Mouse (Mus musculus): ENCODE data around the gene Slc9a8. TPM values are rescaled to one million over a fixed set of nuclear protein-coding genes. Genes with fewer than 3 reads are reported as not detected.
A peak's percentile ranks its signal among the peaks of the same experiment; 100 is the strongest.

The Slc9a8 gene
- polyA plus RNA-seq, 1 experiment from 2014 or later = 9.8 TPM

DNA sequence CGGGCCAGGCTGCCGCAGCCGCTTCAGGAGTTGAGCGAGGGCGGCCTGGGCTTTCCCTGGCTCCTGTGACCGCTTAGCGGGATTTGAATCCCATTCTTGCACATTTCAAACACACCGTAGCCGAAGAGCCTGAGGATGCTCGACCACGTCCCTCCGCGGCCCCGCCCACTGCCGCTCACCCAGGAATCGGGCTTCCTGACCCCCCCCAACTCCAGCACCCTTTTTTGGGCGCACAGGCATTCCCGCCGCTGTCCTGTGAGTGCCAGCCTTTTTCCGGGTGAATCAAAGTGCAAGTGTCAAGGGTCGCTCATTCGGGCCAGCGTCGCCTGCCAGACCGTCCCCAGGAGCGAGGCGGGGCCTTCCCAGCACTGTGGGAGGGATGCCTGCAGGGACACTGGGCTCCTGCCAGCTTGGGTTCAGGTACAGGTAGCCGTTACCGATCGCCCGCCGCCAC, 82.4 kb downstream of the Slc9a8 start:
- H3K4me2 ChIP-seq (replicated peaks; ENCODE audit: low read depth, low read length) = peak overlapping the region; percentile 83
- H3K9me3 ChIP-seq (ENCODE audit: low read length) = no peaks in the 10 kb centered on the region
- WGBS = 2% methylated on average over 28 of the region's 32 CpGs
- H3K36me3 ChIP-seq (ENCODE audit: insufficient read depth, low read length) = no peaks in the 10 kb centered on the region
- no peaks in the 10 kb centered on the region for H3K27me3 ChIP-seq (replicated peaks; ENCODE audit: insufficient read depth, low read length)
- peak overlapping the region; percentile 95 for H3K27ac ChIP-seq (ENCODE audit: low read length)
- peaks cover 13% of the 10 kb centered on the region; the same call in 1 of the 2 replicates for H3K4me1 ChIP-seq (ENCODE audit: insufficient read depth, low read depth, low read length)
- DNase-seq (ENCODE audit: low spot score) (peak; percentile 63), ATAC-seq (peak; percentile 11)
- no peak for TF ChIP-seq CTCF (IDR thresholded peaks at IDR 0.05)
- TF ChIP-seq EP300 (IDR thresholded peaks at IDR 0.05) = no peak
- H3K4me3 ChIP-seq (ENCODE audit: low read depth, low read length) = peak overlapping the region; percentile 99
- H3K9ac ChIP-seq (replicated peaks; ENCODE audit: low read depth) = peak overlapping the region; percentile 91

DNA sequence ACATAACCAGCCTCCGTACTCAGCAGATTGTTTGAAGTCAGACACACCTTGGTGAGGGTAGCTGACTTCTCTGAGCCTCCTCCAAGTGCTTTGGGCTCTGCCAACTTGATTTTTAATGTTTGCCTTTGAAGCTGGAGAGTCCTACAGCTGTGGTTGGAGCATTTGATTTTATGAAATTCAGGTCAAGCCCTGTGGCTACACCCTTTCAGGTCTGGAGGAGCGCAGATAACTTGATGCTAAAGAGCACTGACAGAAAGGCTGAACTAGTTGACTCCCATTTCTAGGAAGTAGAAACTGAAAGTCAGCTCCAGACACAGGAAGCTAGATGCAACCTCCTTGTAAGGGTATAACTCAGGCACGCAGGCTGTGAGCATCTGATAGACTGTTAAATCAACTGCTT, 83.6 kb downstream of the Slc9a8 start:
- peak; percentile 84 for ATAC-seq
- no peaks in the 10 kb centered on the region for H3K9me3 ChIP-seq (ENCODE audit: low read length)
- H3K27me3 ChIP-seq (replicated peaks; ENCODE audit: insufficient read depth, low read length) = no peaks in the 10 kb centered on the region
- H3K27ac ChIP-seq (ENCODE audit: low read length) = peak overlapping the region; percentile 95
- peaks cover 14% of the 10 kb centered on the region; the same call in 1 of the 2 replicates for H3K4me1 ChIP-seq (ENCODE audit: insufficient read depth, low read depth, low read length)
- peak; percentile 92 for DNase-seq (ENCODE audit: low spot score)
- peak overlapping the region; percentile 3; the same call in 1 of the 2 replicates for H3K4me3 ChIP-seq (ENCODE audit: low read depth, low read length)
- no peak overlapping the region for H3K9ac ChIP-seq (replicated peaks; ENCODE audit: low read depth)
- peak overlapping the region; percentile 83 for H3K4me2 ChIP-seq (replicated peaks; ENCODE audit: low read depth, low read length)
- no peaks in the 10 kb centered on the region for H3K36me3 ChIP-seq (ENCODE audit: insufficient read depth, low read length)
- no peak for TF ChIP-seq CTCF (IDR thresholded peaks at IDR 0.05)
- peak; percentile 50; the same call in 1 of the 2 replicates for TF ChIP-seq EP300 (IDR thresholded peaks at IDR 0.05)
- 35% methylated on average over 3 of the region's 3 CpGs for WGBS

DNA sequence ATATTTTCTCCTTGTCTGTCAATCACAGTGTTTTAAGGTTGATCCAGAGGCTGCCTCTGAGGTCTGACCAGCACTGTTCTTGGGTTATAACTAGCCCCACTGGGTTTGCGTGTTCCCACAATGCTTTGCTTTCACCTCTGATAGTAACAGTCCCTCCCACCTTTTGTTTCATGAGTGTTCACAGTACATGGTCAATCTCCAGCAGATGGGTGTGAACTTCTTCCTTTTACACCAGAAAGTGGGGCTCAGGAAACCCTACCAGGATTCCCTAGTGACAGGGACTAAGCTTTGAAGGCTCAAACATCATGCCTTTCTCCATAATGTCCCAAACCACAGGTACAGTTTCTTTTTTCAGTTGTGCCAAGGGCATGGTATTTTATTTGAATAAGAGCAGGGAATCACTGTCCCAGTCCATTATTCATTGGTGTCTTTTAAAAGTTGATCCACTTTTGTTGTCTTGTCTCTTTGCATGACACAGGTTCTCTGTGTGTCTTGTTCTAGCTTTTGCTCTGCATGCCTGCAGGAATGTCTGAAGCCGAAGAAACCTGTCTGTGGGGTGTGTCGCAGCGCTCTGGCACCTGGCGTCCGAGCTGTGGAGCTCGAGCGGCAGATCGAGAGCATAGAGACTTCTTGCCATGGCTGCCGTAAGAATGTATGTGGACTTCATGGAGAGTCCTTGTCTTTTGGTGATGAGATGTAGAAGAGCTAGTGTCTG, 85.2 kb downstream of the Slc9a8 start:
- Histone ChIP-seq H3K27ac (ENCODE audit: low read length) (peak overlapping the region; percentile 68), H3K9ac (replicated peaks; ENCODE audit: low read depth) (no peak overlapping the region), H3K9me3 (ENCODE audit: low read length) (no peaks in the 10 kb centered on the region), H3K36me3 (ENCODE audit: insufficient read depth, low read length) (0 out of 2 replicates have a peak, but pooled peaks cover 3% of the 10 kb centered on the region), H3K27me3 (replicated peaks; ENCODE audit: insufficient read depth, low read length) (no peaks in the 10 kb centered on the region), H3K4me2 (replicated peaks; ENCODE audit: low read depth, low read length) (peak overlapping the region; percentile 38), H3K4me3 (ENCODE audit: low read depth, low read length) (no peak overlapping the region), H3K4me1 (ENCODE audit: insufficient read depth, low read depth, low read length) (peaks cover 19% of the 10 kb centered on the region; the same call in 1 of the 2 replicates)
- DNase-seq (ENCODE audit: low spot score) (no peak), ATAC-seq (no peak)
- TF ChIP-seq CTCF (IDR thresholded peaks at IDR 0.05) (no peak), EP300 (IDR thresholded peaks at IDR 0.05) (no peak)
- WGBS = 69% methylated on average over 10 of the region's 10 CpGs

DNA sequence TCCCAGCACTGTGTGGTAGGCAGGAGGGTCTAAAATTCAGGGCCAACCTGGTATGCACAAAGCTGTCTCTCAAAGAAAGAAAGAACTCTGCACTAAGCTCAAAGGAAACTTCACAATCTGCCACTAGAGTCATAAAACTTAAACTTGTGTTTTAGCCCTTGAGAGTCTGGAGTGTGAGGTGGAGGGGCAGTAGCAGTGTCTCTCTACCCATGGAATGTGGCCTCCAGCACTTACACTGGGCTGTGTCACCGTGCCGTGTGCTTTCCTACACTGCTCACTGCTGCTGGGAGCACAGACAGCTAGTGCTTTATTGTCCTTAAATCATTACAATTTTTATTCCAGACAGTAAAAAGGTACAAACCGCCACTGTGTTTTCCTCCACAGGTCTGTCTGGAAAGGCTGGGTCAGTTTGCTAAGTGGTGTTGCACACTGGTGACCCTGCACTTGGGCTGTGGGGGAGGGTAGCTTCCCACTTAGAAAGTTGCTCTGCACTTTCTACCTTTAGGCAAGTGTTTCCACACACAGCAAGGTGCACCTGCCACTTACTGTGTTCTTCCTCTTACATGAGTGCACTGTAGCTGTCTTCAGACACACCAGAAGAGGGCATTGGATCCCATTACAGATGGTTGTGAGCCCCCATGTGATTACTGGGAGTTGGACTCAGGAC, 86.3 kb downstream of the Slc9a8 start:
- Histone ChIP-seq H3K9me3 (ENCODE audit: low read length) (no peaks in the 10 kb centered on the region), H3K4me1 (ENCODE audit: insufficient read depth, low read depth, low read length) (peaks cover 19% of the 10 kb centered on the region; the same call in 1 of the 2 replicates), H3K27me3 (replicated peaks; ENCODE audit: insufficient read depth, low read length) (no peaks in the 10 kb centered on the region), H3K27ac (ENCODE audit: low read length) (peak overlapping the region; percentile 68), H3K4me3 (ENCODE audit: low read depth, low read length) (no peak overlapping the region), H3K36me3 (ENCODE audit: insufficient read depth, low read length) (0 out of 2 replicates have a peak, but pooled peaks cover 15% of the 10 kb centered on the region), H3K4me2 (replicated peaks; ENCODE audit: low read depth, low read length) (no peak overlapping the region; the same call in 1 of the 2 replicates), H3K9ac (replicated peaks; ENCODE audit: low read depth) (no peak overlapping the region)
- ATAC-seq (peak; percentile 52), DNase-seq (ENCODE audit: low spot score) (peak; percentile 76)
- WGBS = 71% methylated on average over 3 of the region's 3 CpGs
- peak; percentile 14 for TF ChIP-seq CTCF (IDR thresholded peaks at IDR 0.05)
- peak; percentile 45; the same call in 1 of the 2 replicates for TF ChIP-seq EP300 (IDR thresholded peaks at IDR 0.05)

DNA sequence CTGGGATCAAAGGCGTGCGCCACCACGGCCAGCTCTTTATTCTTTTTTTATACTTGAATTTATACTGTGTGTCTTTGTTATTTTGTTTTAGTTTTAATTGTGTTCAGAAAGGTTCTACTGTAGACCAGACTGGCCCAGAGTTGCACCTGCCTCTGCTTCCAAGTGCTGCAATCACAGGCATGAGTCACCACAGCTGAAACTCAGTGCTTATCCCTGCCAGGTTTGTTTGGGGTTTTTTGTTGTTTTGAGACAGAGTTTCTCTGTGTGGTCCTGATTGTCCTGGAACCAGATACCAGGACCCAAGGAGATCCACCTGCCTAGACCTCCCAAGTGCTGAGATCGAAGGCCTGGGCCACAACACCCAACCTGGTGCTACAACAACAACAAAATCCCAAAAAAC, 87.1 kb downstream of the Slc9a8 start:
- Histone ChIP-seq H3K4me2 (replicated peaks; ENCODE audit: low read depth, low read length) (no peak overlapping the region), H3K9ac (replicated peaks; ENCODE audit: low read depth) (no peak overlapping the region), H3K36me3 (ENCODE audit: insufficient read depth, low read length) (peaks cover 20% of the 10 kb centered on the region; the same call in 1 of the 2 replicates), H3K4me3 (ENCODE audit: low read depth, low read length) (no peak overlapping the region), H3K4me1 (ENCODE audit: insufficient read depth, low read depth, low read length) (peaks cover 19% of the 10 kb centered on the region; the same call in 1 of the 2 replicates), H3K27ac (ENCODE audit: low read length) (peak overlapping the region; percentile 17; the same call in 1 of the 2 replicates), H3K27me3 (replicated peaks; ENCODE audit: insufficient read depth, low read length) (no peaks in the 10 kb centered on the region), H3K9me3 (ENCODE audit: low read length) (no peaks in the 10 kb centered on the region)
- WGBS = 92% methylated on average over 4 of the region's 4 CpGs
- TF ChIP-seq CTCF (IDR thresholded peaks at IDR 0.05) = no peak
- TF ChIP-seq EP300 (IDR thresholded peaks at IDR 0.05) = no peak
- ATAC-seq (no peak), DNase-seq (ENCODE audit: low spot score) (no peak)

DNA sequence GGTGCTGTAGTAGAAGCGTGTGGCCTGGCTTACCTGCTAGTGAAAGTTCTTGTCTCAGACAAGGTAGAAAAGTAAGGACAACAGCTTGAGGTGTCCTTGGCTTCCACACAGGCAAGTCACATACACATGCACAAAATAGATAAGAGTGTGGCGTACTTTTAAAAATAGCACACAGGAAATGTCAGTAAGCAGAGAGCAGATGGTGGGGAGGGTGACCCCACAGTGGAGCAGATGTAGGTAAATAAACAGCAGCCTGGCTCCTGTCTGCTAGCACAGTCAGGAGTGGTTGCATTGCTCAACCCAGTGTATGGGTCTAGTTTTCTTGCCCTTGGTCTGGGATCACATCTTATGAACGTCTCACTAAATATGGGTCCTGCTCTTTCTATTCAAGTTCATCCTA, 89.0 kb downstream of the Slc9a8 start:
- no peaks in the 10 kb centered on the region for H3K9me3 ChIP-seq (ENCODE audit: low read length)
- 43% methylated on average over 3 of the region's 3 CpGs for WGBS
- ATAC-seq (no peak), DNase-seq (ENCODE audit: low spot score) (peak; percentile 40)
- no peak overlapping the region for H3K4me2 ChIP-seq (replicated peaks; ENCODE audit: low read depth, low read length)
- no peak overlapping the region; the same call in 1 of the 2 replicates for H3K27ac ChIP-seq (ENCODE audit: low read length)
- peaks cover 37% of the 10 kb centered on the region for H3K36me3 ChIP-seq (ENCODE audit: insufficient read depth, low read length)
- H3K4me1 ChIP-seq (ENCODE audit: insufficient read depth, low read depth, low read length) = peaks cover 12% of the 10 kb centered on the region; the same call in 1 of the 2 replicates
- TF ChIP-seq EP300 (IDR thresholded peaks at IDR 0.05) = no peak
- no peak for TF ChIP-seq CTCF (IDR thresholded peaks at IDR 0.05)
- H3K4me3 ChIP-seq (ENCODE audit: low read depth, low read length) = no peak overlapping the region
- H3K9ac ChIP-seq (replicated peaks; ENCODE audit: low read depth) = no peak overlapping the region
- H3K27me3 ChIP-seq (replicated peaks; ENCODE audit: insufficient read depth, low read length) = no peaks in the 10 kb centered on the region
